Mouse (Mus musculus) intestine, embryonic 14.5 days (tissue): ENCODE results near the gene Epb41l3. TPM values are rescaled to one million over a fixed set of nuclear protein-coding genes. Genes with fewer than 3 reads are reported as not detected.

Experiments used
- ATAC-seq: fragments of 200-750 bp; cut with Nextera tagmentation; replicated peaks from 2 replicates; pipeline ENCODE4 v1.8.0; 2017; ENCODE audit warnings: low read depth, moderate number of reproducible peaks, moderate TSS enrichment, moderate library complexity; ENCODE audit not compliant: low FRiP score, low TSS enrichment
- DNase-seq: peaks from one replicate; pipeline ENCODE4 v3.0.0-alpha.2; 2018; ENCODE audit warnings: low spot score
- H3K27ac ChIP-seq: fragments of 300-500 bp; sonication (generic); 2 replicates; pipeline ENCODE4 v1.5.1; 2014; ENCODE audit warnings: low read depth, mild to moderate bottlenecking, control low read depth
- H3K27me3 ChIP-seq: fragments of 300-500 bp; sonication (generic); replicated peaks from 2 replicates; pipeline ENCODE4 v1.6.1; 2014; ENCODE audit warnings: low read length, control low read depth; ENCODE audit not compliant: control insufficient read depth, insufficient read depth
- H3K36me3 ChIP-seq: fragments of 300-500 bp; sonication (generic); 2 replicates; pipeline ENCODE4 v1.6.1; 2014; ENCODE audit warnings: low read length, control low read depth; ENCODE audit not compliant: control insufficient read depth, insufficient read depth
- H3K4me1 ChIP-seq: fragments of 300-500 bp; sonication (generic); replicated peaks from 2 replicates; pipeline ENCODE4 v1.6.1; 2014; ENCODE audit warnings: low read length, control low read depth, mixed read lengths; ENCODE audit not compliant: control insufficient read depth, insufficient read depth
- H3K4me2 ChIP-seq: fragments of 300-500 bp; sonication (generic); 2 replicates; pipeline ENCODE4 v1.6.1; 2014; ENCODE audit warnings: low read length
- H3K4me3 ChIP-seq: fragments of 300-500 bp; sonication (generic); 2 replicates; pipeline ENCODE4 v1.5.1; 2014; ENCODE audit warnings: low read depth, low read length, control low read depth, mixed read lengths
- H3K9ac ChIP-seq: fragments of 300-500 bp; sonication (generic); 2 replicates; pipeline ENCODE4 v1.6.1; 2014; ENCODE audit warnings: mild to moderate bottlenecking, low read length
- H3K9me3 ChIP-seq: fragments of 300-500 bp; sonication (generic); 2 replicates; pipeline ENCODE4 v1.6.1; 2016; ENCODE audit warnings: low read length, control low read depth; ENCODE audit not compliant: control insufficient read depth
- WGBS: fragments of 180-500 bp; shearing (Covaris S2); extraction: QIAGEN DNeasy Blood & Tissue Kit; methylation state at CpG from one replicate; pipeline ENCODE4 v1.1.7; 2014; 5-methylcytosine and 5-hydroxymethylcytosine counted together
- polyA plus RNA-seq: library from polyadenylated mRNA; unstranded; fragments of >200 nt; fragmentation: Nextera tagmentation; extraction: Ambion mirVana; gene quantifications from 2 replicates; pipeline ENCODE4 v1.2.1, GENCODE M21; 2014

Gene Epb41l3
- polyA plus RNA-seq, 1 experiment from 2014 or later = 103 TPM

GRCm38 (mm10) chr17:69067937-69068739 is 7.3 kb upstream of the Epb41l3 start:
- H3K4me2 ChIP-seq = peak overlapping the region; percentile 13; the same call in 1 of the 2 replicates
- DNase-seq (no peak), ATAC-seq (no peak)
- no peaks in the 10 kb centered on the region for H3K9me3 ChIP-seq
- no peaks in the 10 kb centered on the region for H3K27me3 ChIP-seq
- no peak overlapping the region for H3K9ac ChIP-seq
- 0 out of 2 replicates have a peak overlapping the region, but pooled peaks have one; percentile 40 for H3K27ac ChIP-seq
- WGBS = 37% methylated on average over 11 of the region's 11 CpGs
- H3K4me1 ChIP-seq = peaks cover 4% of the 10 kb centered on the region; the same call in 1 of the 2 replicates
- no peaks in the 10 kb centered on the region for H3K36me3 ChIP-seq
- no peak overlapping the region for H3K4me3 ChIP-seq

GRCm38 (mm10) chr17:69074095-69074494 is 1.4 kb upstream of the Epb41l3 start:
- Histone ChIP-seq H3K27ac (no peak overlapping the region), H3K4me2 (no peak overlapping the region), H3K4me3 (no peak overlapping the region), H3K4me1 (peaks cover 5% of the 10 kb centered on the region), H3K27me3 (peaks cover 37% of the 10 kb centered on the region), H3K9ac (no peak overlapping the region), H3K9me3 (no peaks in the 10 kb centered on the region), H3K36me3 (no peaks in the 10 kb centered on the region)
- DNase-seq (no peak), ATAC-seq (no peak)
- whole genome bisulfite sequencing = 77% methylated on average over 4 of the region's 4 CpGs

GRCm38 (mm10) chr17:69076238-69076625 is 749 bp downstream of the Epb41l3 start:
- H3K27ac ChIP-seq = no peak overlapping the region
- peak; percentile 74 for DNase-seq
- H3K4me1 ChIP-seq = peaks cover 5% of the 10 kb centered on the region
- ATAC-seq = peak; percentile 71
- peak overlapping the region; percentile 58 for H3K4me3 ChIP-seq
- H3K27me3 ChIP-seq = peaks cover 37% of the 10 kb centered on the region
- H3K9ac ChIP-seq = peak overlapping the region; percentile 43
- H3K36me3 ChIP-seq = no peaks in the 10 kb centered on the region
- H3K9me3 ChIP-seq = no peaks in the 10 kb centered on the region
- peak overlapping the region; percentile 99 for H3K4me2 ChIP-seq
- WGBS = 1% methylated on average over 28 of the region's 28 CpGs

- 0 out of 2 replicates have a peak, but pooled peaks have one; percentile 25 for ATAC-seq
- peak; percentile 54 for DNase-seq
- WGBS = 2% methylated on average over 25 of the region's 25 CpGs
Observed at GRCm38 (mm10) chr17:69076747-69077543, 1.5 kb downstream of the Epb41l3 start.

GRCm38 (mm10) chr17:69077544-69077920 is 2.0 kb downstream of the Epb41l3 start:
- Histone ChIP-seq H3K9me3 (no peaks in the 10 kb centered on the region), H3K4me2 (peak overlapping the region; percentile 99), H3K36me3 (no peaks in the 10 kb centered on the region), H3K4me1 (peaks cover 5% of the 10 kb centered on the region), H3K27me3 (peaks cover 37% of the 10 kb centered on the region), H3K4me3 (peak overlapping the region; percentile 58), H3K27ac (no peak overlapping the region), H3K9ac (no peak overlapping the region)
- DNase-seq = no peak
- 11% methylated on average over 11 of the region's 11 CpGs for WGBS
- no peak for ATAC-seq

More at GRCm38 (mm10) chr17:69076747-69077543, 1.5 kb downstream of the Epb41l3 start:
- H3K4me1 ChIP-seq = peaks cover 5% of the 10 kb centered on the region
- H3K36me3 ChIP-seq = no peaks in the 10 kb centered on the region
- peak overlapping the region; percentile 99 for H3K4me2 ChIP-seq
- no peaks in the 10 kb centered on the region for H3K9me3 ChIP-seq
- peak overlapping the region; percentile 58 for H3K4me3 ChIP-seq
- H3K27ac ChIP-seq = no peak overlapping the region
- H3K9ac ChIP-seq = no peak overlapping the region
- H3K27me3 ChIP-seq = peaks cover 37% of the 10 kb centered on the region

GRCm38 (mm10) chr17:69082316-69082715 is 6.8 kb downstream of the Epb41l3 start:
- Histone ChIP-seq H3K4me2 (no peak overlapping the region), H3K27ac (no peak overlapping the region), H3K36me3 (no peaks in the 10 kb centered on the region), H3K9ac (no peak overlapping the region), H3K9me3 (no peaks in the 10 kb centered on the region), H3K27me3 (peaks cover 14% of the 10 kb centered on the region), H3K4me1 (peaks cover 1% of the 10 kb centered on the region; the same call in 1 of the 2 replicates), H3K4me3 (no peak overlapping the region)
- ATAC-seq = no peak
- no peak for DNase-seq
- 89% methylated on average over 7 of the region's 7 CpGs for WGBS

GRCm38 (mm10) chr17:69091618-69092017 is 16.1 kb downstream of the Epb41l3 start:
- H3K27me3 ChIP-seq = no peaks in the 10 kb centered on the region
- H3K27ac ChIP-seq = no peak overlapping the region
- no peak overlapping the region for H3K4me3 ChIP-seq
- H3K4me1 ChIP-seq = no peaks in the 10 kb centered on the region
- no peaks in the 10 kb centered on the region for H3K9me3 ChIP-seq
- DNase-seq (no peak), ATAC-seq (no peak)
- 90% methylated on average over 3 of the region's 3 CpGs for WGBS
- H3K9ac ChIP-seq = no peak overlapping the region
- no peak overlapping the region for H3K4me2 ChIP-seq
- no peaks in the 10 kb centered on the region for H3K36me3 ChIP-seq

GRCm38 (mm10) chr17:69097068-69097467 is 21.6 kb downstream of the Epb41l3 start:
- no peak overlapping the region for H3K4me3 ChIP-seq
- ATAC-seq (no peak), DNase-seq (no peak)
- no peaks in the 10 kb centered on the region for H3K36me3 ChIP-seq
- H3K9ac ChIP-seq = no peak overlapping the region
- H3K9me3 ChIP-seq = no peaks in the 10 kb centered on the region
- no peaks in the 10 kb centered on the region for H3K4me1 ChIP-seq
- 84% methylated on average over 4 of the region's 4 CpGs for WGBS
- H3K27ac ChIP-seq = no peak overlapping the region
- H3K27me3 ChIP-seq = no peaks in the 10 kb centered on the region
- no peak overlapping the region for H3K4me2 ChIP-seq
